In the genomic region with DNA sequence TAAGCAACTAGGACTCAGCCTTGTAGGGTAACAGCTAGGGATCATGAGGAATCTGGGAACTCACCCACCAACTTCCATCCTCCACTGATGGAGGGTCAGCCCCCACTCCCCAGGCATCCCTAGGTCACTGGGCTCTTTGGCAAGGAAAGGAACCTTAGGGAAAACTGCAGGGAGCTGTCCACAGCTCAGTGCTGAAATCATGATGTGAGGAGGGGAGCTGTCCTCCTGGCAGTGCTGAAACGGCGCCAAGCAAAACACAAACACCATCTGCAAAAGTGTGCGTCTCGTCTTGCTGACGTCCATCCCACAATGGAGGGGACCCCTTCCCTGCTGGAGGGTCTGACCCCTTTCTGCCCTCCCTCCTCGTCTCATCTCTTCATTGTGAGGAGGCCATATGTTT, we compare ENCODE assay signal across 8 mouse cellular contexts.
DNase-seq lines count a peak whose midpoint lies in the region; TF ChIP-seq lines count a peak whose summit lies in the region.

No protein-coding gene starts in this region.

- DNase-seq in gastrocnemius, adult 2 months = peak; percentile 55
- no peak for DNase-seq in gastrocnemius, adult 8-10 months (ENCODE audit: low spot score in 2 of 2)
- DNase-seq in 416B (ENCODE audit: low read depth) = peak; percentile 61
- peak; percentile 81 for DNase-seq in adrenal gland, postnatal 10 days
- DNase-seq in heart, postnatal 36 days = peak; percentile 39 to 67
- peak; percentile 79 for DNase-seq in lung, postnatal 14 days
- DNase-seq in thymus, postnatal 4 days = peak; percentile 74
- DNase-seq in layer of hippocampus, adult 9-11 months = no peak

- TF ChIP-seq CTCF in gastrocnemius, adult 2 months (IDR thresholded peaks at IDR 0.05) = no peak

- no peak overlapping the region for H3K27ac ChIP-seq in gastrocnemius, adult 2 months

- intact Hi-C loops in gastrocnemius, adult 2 months (cut with DNase I) = no loop called here
- intact Hi-C loops in heart, postnatal 36 days (cut with DNase I) = no loop called here

- H3K4me3 ChIP-seq in gastrocnemius, adult 2 months = no peak overlapping the region

Comparison
In these comparisons a context has a peak if more than half of its experiments do, and no peak if none do; other contexts are left out.
1. DNase-seq: peak in gastrocnemius, adult 2 months (single experiment), 416B (single experiment), adrenal gland, postnatal 10 days (single experiment), heart, postnatal 36 days (2 of 2), lung, postnatal 14 days (single experiment) and thymus, postnatal 4 days (single experiment); none in gastrocnemius, adult 8-10 months (0 of 2) and layer of hippocampus, adult 9-11 months (single experiment).